Mouse (Mus musculus) lung, embryonic 14.5 days (tissue): Measurements from ENCODE around the gene Gm3448. TPM values are rescaled to one million over a fixed set of nuclear protein-coding genes. Genes with fewer than 3 reads are reported as not detected.
A peak's percentile ranks its signal among the peaks of the same experiment; 100 is the strongest.

Experiments used
- ATAC-seq: fragments of 200-750 bp; cut with Nextera tagmentation; 2 replicates; pipeline ENCODE4 v1.8.0; 2017; ENCODE audit warnings: mild to moderate bottlenecking, moderate TSS enrichment, moderate library complexity; ENCODE audit not compliant: insufficient read depth
- DNase-seq: peaks from one replicate; pipeline ENCODE4 v3.0.0-alpha.2; 2015
- H3K27ac ChIP-seq: fragments of 300-500 bp; sonication (generic); 2 replicates; pipeline ENCODE4 v1.5.1; 2014; ENCODE audit warnings: low read depth, mild to moderate bottlenecking, moderate library complexity
- H3K27me3 ChIP-seq: fragments of 300-500 bp; sonication (generic); 2 replicates; pipeline ENCODE4 v1.6.1; 2014; ENCODE audit warnings: low read length, control low read depth; ENCODE audit not compliant: insufficient read depth
- H3K36me3 ChIP-seq: fragments of 300-500 bp; sonication (generic); 2 replicates; pipeline ENCODE4 v1.6.1; 2014; ENCODE audit warnings: control low read depth; ENCODE audit not compliant: insufficient read depth
- H3K4me1 ChIP-seq: fragments of 300-500 bp; sonication (generic); 2 replicates; pipeline ENCODE4 v1.6.1; 2014; ENCODE audit warnings: antibody characterized with exemption, control low read depth; ENCODE audit not compliant: insufficient read depth
- H3K4me2 ChIP-seq: fragments of 300-500 bp; sonication (generic); 2 replicates; pipeline ENCODE4 v1.6.1; 2014; ENCODE audit warnings: mild to moderate bottlenecking
- H3K4me3 ChIP-seq: fragments of 300-500 bp; sonication (generic); 2 replicates; pipeline ENCODE4 v1.5.1; 2014; ENCODE audit warnings: low read depth, low read length
- H3K9ac ChIP-seq: fragments of 300-500 bp; sonication (generic); 2 replicates; pipeline ENCODE4 v1.6.1; 2014
- H3K9me3 ChIP-seq: fragments of 300-500 bp; sonication (generic); 2 replicates; pipeline ENCODE4 v1.6.1; 2016; ENCODE audit warnings: low read depth, low read length, control low read depth
- CTCF ChIP-seq: IDR thresholded peaks from 2 replicates; pipeline ENCODE4 v1.5.1; 2016; ENCODE audit warnings: antibody characterized with exemption, low read depth
- WGBS: fragments of 180-500 bp; shearing (Covaris S2); extraction: QIAGEN DNeasy Blood & Tissue Kit; methylation state at CpG from one replicate; pipeline ENCODE4 v1.1.7; 2014; 5-methylcytosine and 5-hydroxymethylcytosine counted together
- polyA plus RNA-seq: library from polyadenylated mRNA; unstranded; fragments of >200 nt; fragmentation: Nextera tagmentation; extraction: Ambion mirVana; gene quantifications from 2 replicates; pipeline ENCODE4 v1.2.1, GENCODE M21; 2014

Gm3448 gene
- polyA plus RNA-seq, 1 experiment from 2014 or later, result 3.4 TPM

DNA sequence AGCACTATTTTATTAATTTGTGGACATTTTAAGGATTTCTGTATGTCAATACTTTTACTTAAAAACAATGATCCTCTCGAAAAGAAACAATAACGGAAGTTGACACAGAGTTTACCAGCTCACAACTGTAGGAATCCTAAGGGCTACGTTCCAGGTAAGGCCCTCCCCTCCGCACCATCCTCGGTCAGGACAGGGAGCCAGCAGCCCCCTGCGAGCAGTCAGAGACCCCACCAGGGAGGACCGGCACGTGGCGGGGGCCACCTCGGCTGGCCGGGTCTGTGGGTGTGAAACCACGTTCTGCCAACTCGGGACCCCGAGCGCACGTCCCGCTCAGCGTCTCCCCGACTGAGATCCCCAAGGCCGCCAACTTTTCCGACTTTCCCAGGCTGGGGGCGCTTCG is 80.8 kb downstream of the Gm3448 start:
- Histone ChIP-seq H3K4me3 (peak overlapping the region; percentile 65), H3K9ac (peak overlapping the region; percentile 72), H3K36me3 (peaks cover 10% of the 10 kb centered on the region), H3K27me3 (no peaks in the 10 kb centered on the region), H3K4me1 (0 out of 2 replicates have a peak, but pooled peaks cover 4% of the 10 kb centered on the region), H3K4me2 (peak overlapping the region; percentile 84), H3K27ac (no peak overlapping the region), H3K9me3 (no peaks in the 10 kb centered on the region)
- peak; percentile 13 for ATAC-seq
- peak; percentile 9 for DNase-seq
- TF ChIP-seq CTCF, result no peak
- under 1% methylated on average over 20 of the region's 23 CpGs for WGBS

DNA sequence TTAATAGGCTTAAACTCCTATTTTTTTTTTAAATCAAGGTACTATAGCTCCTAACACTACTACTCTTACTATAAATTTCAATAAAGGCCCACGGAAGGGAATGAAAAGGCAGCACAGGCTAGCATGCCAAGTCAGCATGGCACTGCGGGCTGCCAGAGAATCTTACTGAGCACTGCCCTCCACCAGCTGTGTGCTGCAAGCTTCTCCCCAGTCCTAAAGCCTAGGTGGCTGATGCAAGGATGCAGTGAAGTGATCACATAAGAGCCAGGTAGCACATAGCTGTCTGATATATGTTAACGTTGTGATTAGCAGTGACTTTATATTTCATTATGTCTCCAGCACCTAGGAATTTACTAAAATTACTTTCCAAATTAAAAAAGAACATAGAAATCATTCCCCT is 81.4 kb downstream of the Gm3448 start:
- Histone ChIP-seq H3K4me3 (peak overlapping the region; percentile 65), H3K9ac (peak overlapping the region; percentile 62), H3K27ac (no peak overlapping the region), H3K9me3 (no peaks in the 10 kb centered on the region), H3K36me3 (peaks cover 10% of the 10 kb centered on the region), H3K4me2 (peak overlapping the region; percentile 84), H3K27me3 (no peaks in the 10 kb centered on the region), H3K4me1 (0 out of 2 replicates have a peak, but pooled peaks cover 4% of the 10 kb centered on the region)
- DNase-seq (peak; percentile 3), ATAC-seq (no peak)
- TF ChIP-seq CTCF, result no peak
- 26% methylated on average over 3 of the region's 3 CpGs for WGBS

DNA sequence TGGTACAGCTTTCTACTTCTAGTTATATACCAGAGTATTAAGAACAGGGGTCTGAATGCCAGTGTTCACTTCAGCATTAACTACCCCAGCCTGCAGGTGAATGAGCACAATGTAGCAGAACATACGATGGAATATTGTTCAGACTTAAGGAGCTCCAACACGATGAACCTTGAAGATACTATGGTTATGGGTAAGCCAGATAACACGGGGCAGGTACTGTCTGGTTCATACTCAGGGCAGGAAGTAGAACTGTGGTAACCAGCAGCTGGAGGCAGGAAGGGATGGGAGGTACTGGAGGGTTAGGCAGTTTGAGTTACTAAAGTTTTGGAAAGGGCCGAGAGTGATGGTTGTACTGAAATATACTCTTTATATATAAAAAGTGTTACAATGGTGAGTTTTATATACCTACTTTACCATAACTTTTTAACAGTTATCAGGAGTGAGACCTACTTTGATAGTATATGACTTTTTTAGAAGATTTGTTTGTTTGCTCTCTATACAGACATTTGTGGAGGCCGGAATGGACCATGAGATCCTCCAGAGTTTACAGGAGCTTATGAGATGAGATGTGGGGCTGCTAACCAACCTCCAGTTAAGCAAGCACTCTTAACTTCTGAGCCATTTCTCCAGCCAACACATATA is 82.5 kb downstream of the Gm3448 start:
- no peak for ATAC-seq
- H3K4me3 ChIP-seq, result no peak overlapping the region
- 0 out of 2 replicates have a peak, but pooled peaks cover 4% of the 10 kb centered on the region for H3K4me1 ChIP-seq
- no peaks in the 10 kb centered on the region for H3K9me3 ChIP-seq
- 81% methylated on average over 5 of the region's 5 CpGs for WGBS
- TF ChIP-seq CTCF, result no peak
- H3K36me3 ChIP-seq, result peaks cover 20% of the 10 kb centered on the region
- no peak overlapping the region for H3K9ac ChIP-seq
- H3K27me3 ChIP-seq, result no peaks in the 10 kb centered on the region
- H3K27ac ChIP-seq, result no peak overlapping the region
- no peak for DNase-seq
- no peak overlapping the region for H3K4me2 ChIP-seq

DNA sequence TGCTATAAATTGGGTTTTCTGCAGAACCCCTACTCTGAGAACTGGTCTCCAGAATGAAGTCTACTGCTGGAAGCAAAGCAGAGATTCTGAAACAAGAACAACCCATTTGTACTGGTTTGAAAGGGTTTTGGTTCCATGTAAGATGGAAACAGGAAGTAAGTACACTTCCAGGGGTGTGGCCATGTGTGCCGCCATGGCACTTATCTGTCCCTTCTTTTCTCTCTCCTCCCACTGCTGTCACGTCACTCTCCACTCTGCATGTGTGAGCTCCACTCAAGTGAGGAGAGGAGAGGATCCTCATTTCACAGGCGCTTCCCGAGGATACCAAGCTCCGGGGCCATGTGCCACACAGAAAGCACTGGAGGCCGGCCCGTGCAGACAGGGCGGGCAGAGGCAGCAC is 87.9 kb downstream of the Gm3448 start:
- Histone ChIP-seq H3K9ac (no peak overlapping the region), H3K27ac (no peak overlapping the region), H3K36me3 (peaks cover 61% of the 10 kb centered on the region), H3K27me3 (no peaks in the 10 kb centered on the region), H3K4me1 (no peaks in the 10 kb centered on the region), H3K4me2 (no peak overlapping the region), H3K4me3 (no peak overlapping the region), H3K9me3 (no peaks in the 10 kb centered on the region)
- no peak for TF ChIP-seq CTCF
- 83% methylated on average over 8 of the region's 8 CpGs for WGBS
- ATAC-seq (no peak), DNase-seq (no peak)

DNA sequence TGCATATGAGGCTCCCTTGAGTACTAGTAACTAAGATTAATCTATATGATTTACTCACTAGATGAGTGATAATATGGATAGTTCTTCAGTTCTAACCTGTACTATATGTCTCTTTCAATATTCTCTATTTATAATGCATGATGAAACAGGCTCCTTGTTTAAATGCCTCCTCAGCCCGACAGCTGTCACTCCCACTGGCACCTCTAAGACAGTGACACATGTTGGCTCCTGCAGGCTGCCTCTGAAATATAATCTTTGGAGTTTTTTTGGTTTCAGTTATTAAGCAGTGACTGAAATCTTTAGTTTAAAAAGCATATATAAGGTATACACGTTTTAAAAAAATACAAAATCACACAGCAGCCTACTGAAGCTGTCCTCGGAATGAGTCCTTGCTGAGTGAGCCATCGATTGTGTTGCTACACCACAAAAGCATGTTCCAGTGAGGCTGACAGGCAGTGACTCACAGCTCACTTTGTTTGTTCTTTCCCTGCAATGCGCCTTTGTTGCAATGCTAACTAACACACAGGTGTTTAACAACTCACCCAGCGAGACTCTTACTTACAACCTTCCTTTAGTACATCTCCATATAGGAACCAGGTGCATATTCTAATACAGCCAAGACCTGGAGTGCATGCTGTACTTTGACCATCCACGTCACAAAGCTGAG is 92.0 kb downstream of the Gm3448 start:
- DNase-seq, result no peak
- no peak for TF ChIP-seq CTCF
- H3K27me3 ChIP-seq, result no peaks in the 10 kb centered on the region
- no peak overlapping the region for H3K27ac ChIP-seq
- peaks cover 78% of the 10 kb centered on the region for H3K36me3 ChIP-seq
- no peaks in the 10 kb centered on the region for H3K9me3 ChIP-seq
- H3K9ac ChIP-seq, result no peak overlapping the region
- H3K4me1 ChIP-seq, result no peaks in the 10 kb centered on the region
- no peak overlapping the region for H3K4me2 ChIP-seq
- ATAC-seq, result no peak
- WGBS, result 82% methylated on average over 7 of the region's 7 CpGs
- H3K4me3 ChIP-seq, result no peak overlapping the region

Other genes starting within 250 kb of the Gm3448 start
- 4.7 and 6.1 TPM in 2 replicates for gene Wdr27, start 98.4 kb downstream of the Gm3448 start, polyA plus RNA-seq
- 31.0 and 32.8 TPM in 2 replicates for gene 1600012H06Rik, start 98.4 kb downstream of the Gm3448 start, polyA plus RNA-seq
- gene Phf10, start 80.3 kb downstream of the Gm3448 start, polyA plus RNA-seq, result 39.1 and 44.2 TPM in 2 replicates
- 9.0 and 10.3 TPM in 2 replicates for gene 9030025P20Rik, start 63.1 kb downstream of the Gm3448 start, polyA plus RNA-seq
- 0.45 TPM in 1 of 2 replicates, not detected in the other for gene Gm3417, start 62.7 kb downstream of the Gm3448 start, polyA plus RNA-seq
- gene Gm3435, start 31.4 kb downstream of the Gm3448 start, polyA plus RNA-seq, result 3.6 and 3.7 TPM in 2 replicates
- 70.4 and 78.9 TPM in 2 replicates for gene Ermard, start 329 bp downstream of the Gm3448 start, polyA plus RNA-seq
- gene Tcte3, start within 50 bp of the Gm3448 start, polyA plus RNA-seq, result 0.69 TPM in 1 of 2 replicates, not detected in the other